Mouse (Mus musculus): ENCODE results near the gene Klre1.
A peak's percentile ranks its signal among the peaks of the same experiment; 100 is the strongest.

Gene Klre1

GRCm38 (mm10) chr6:129577605-129578004 is at the start of gene Klre1:
Gene Klre1, plus strand, starts transcription at chr6:129577905.
- no peak for DNase-seq (ENCODE audit: low read depth, low spot score)

GRCm38 (mm10) chr6:129529605-129530004 is 48.1 kb upstream of the Klre1 start:
- no peak for DNase-seq (ENCODE audit: low read depth, low spot score)

GRCm38 (mm10) chr6:129530261-129530660 is 47.4 kb upstream of the Klre1 start:
- DNase-seq (ENCODE audit: low read depth, low spot score): no peak

GRCm38 (mm10) chr6:129532556-129532941 is 45.2 kb upstream of the Klre1 start:
- peak; percentile 41 for DNase-seq (ENCODE audit: low read depth, low spot score)

GRCm38 (mm10) chr6:129532942-129533860 is 44.5 kb upstream of the Klre1 start, which contains the start of gene Gabarapl1:
Gene Gabarapl1, plus strand, starts transcription at chr6:129533160.
- DNase-seq (ENCODE audit: low read depth, low spot score): peak; percentile 75

GRCm38 (mm10) chr6:129534057-129534456 is 43.6 kb upstream of the Klre1 start:
- DNase-seq (ENCODE audit: low read depth, low spot score): peak; percentile 46

- no peak for DNase-seq (ENCODE audit: low read depth, low spot score)
These were observed 43.0 kb upstream of the Klre1 start for GRCm38 (mm10) chr6:129534627-129535190.

GRCm38 (mm10) chr6:129535723-129536122 is 42.0 kb upstream of the Klre1 start:
- DNase-seq (ENCODE audit: low read depth, low spot score): no peak

GRCm38 (mm10) chr6:129538555-129538954 is 39.1 kb upstream of the Klre1 start:
- DNase-seq (ENCODE audit: low read depth, low spot score): no peak

GRCm38 (mm10) chr6:129541931-129542330 is 35.8 kb upstream of the Klre1 start:
- DNase-seq (ENCODE audit: low read depth, low spot score): no peak

GRCm38 (mm10) chr6:129542540-129542939 is 35.2 kb upstream of the Klre1 start:
- DNase-seq (ENCODE audit: low read depth, low spot score): no peak

GRCm38 (mm10) chr6:129543709-129544606 is 33.7 kb upstream of the Klre1 start:
- peak; percentile 73 for DNase-seq (ENCODE audit: low read depth, low spot score)

- DNase-seq (ENCODE audit: low read depth, low spot score): no peak
These were observed 30.4 kb upstream of the Klre1 start for GRCm38 (mm10) chr6:129547277-129547676.

GRCm38 (mm10) chr6:129548009-129548408 is 29.7 kb upstream of the Klre1 start:
- DNase-seq (ENCODE audit: low read depth, low spot score): no peak

GRCm38 (mm10) chr6:129557298-129558023 is 20.2 kb upstream of the Klre1 start:
- DNase-seq (ENCODE audit: low read depth, low spot score): no peak

- DNase-seq (ENCODE audit: low read depth, low spot score): peak; percentile 77
These were observed 18.6 kb upstream of the Klre1 start for GRCm38 (mm10) chr6:129558946-129559640.

GRCm38 (mm10) chr6:129559641-129560027 is 18.1 kb upstream of the Klre1 start:
- no peak for DNase-seq (ENCODE audit: low read depth, low spot score)

GRCm38 (mm10) chr6:129565257-129565656 is 12.4 kb upstream of the Klre1 start:
- DNase-seq (ENCODE audit: low read depth, low spot score): no peak

- peak; percentile 33 for DNase-seq (ENCODE audit: low read depth, low spot score)
These were observed 2.4 kb upstream of the Klre1 start for GRCm38 (mm10) chr6:129575315-129575714.

- peak; percentile 45 for DNase-seq (ENCODE audit: low read depth, low spot score)
These were observed 3.6 kb downstream of the Klre1 start for GRCm38 (mm10) chr6:129581274-129581673.

- no peak for DNase-seq (ENCODE audit: low read depth, low spot score)
These were observed 4.2 kb downstream of the Klre1 start for GRCm38 (mm10) chr6:129581896-129582295.

Measured in CD4-positive, CD25-positive, alpha-beta regulatory T cell, adult 2 months (primary cell).